Mouse (Mus musculus) MEL (cell line): Measurements from ENCODE around the gene Lrrc18.

Experiments used
- CHD1 ChIP-seq: IDR thresholded peaks from 2 replicates; pipeline ENCODE4 v1.6.1; 2012; ENCODE audit warnings: low read depth, mild to moderate bottlenecking, inconsistent platforms, low read length, improper control_type of control experiment
- CHD2 ChIP-seq: IDR thresholded peaks from 2 replicates; pipeline ENCODE4 v1.6.1; 2011; ENCODE audit warnings: low read length, improper control_type of control experiment
- CTCF ChIP-seq, 3 experiments: IDR thresholded peaks in 2 of 3; conservative IDR thresholded peaks in 1 of 3; 2 replicates each; pipeline ENCODE4 v1.5.1; 2011 to 2012; ENCODE audit warnings: low read length in 3 of 3, low read depth in 2 of 3, mild to moderate bottlenecking in 2 of 3, improper control_type of control experiment in 1 of 3, inconsistent platforms in 1 of 3, mixed read lengths in 1 of 3, moderate library complexity in 1 of 3; ENCODE audit not compliant: control insufficient read depth in 1 of 3, insufficient read depth in 1 of 3, poor library complexity in 1 of 3, severe bottlenecking in 1 of 3
- EP300 ChIP-seq, 2 experiments: IDR thresholded peaks; 2 replicates each; pipeline ENCODE4 v1.6.1; 2011; ENCODE audit warnings: improper control_type of control experiment in 2 of 2, low read length in 2 of 2, low read depth in 1 of 2, mild to moderate bottlenecking in 1 of 2
- MAFK ChIP-seq: IDR thresholded peaks from 2 replicates; pipeline ENCODE4 v1.6.1; 2011; ENCODE audit warnings: low read depth, mild to moderate bottlenecking, low read length, improper control_type of control experiment, borderline replicate concordance
- MAX ChIP-seq: IDR thresholded peaks from 2 replicates; pipeline ENCODE4 v1.6.1; 2011; ENCODE audit warnings: low read length, improper control_type of control experiment
- NELFE ChIP-seq: IDR thresholded peaks from 2 replicates; pipeline ENCODE4 v1.6.1; 2011; ENCODE audit warnings: low read depth, low read length, improper control_type of control experiment
- POLR2A ChIP-seq, 2 experiments: IDR thresholded peaks; 2 replicates each; pipeline ENCODE4 v1.6.1; 2011 to 2012; ENCODE audit warnings: low read length in 2 of 2, mild to moderate bottlenecking in 2 of 2, control low read depth in 1 of 2, improper control_type of control experiment in 1 of 2, low read depth in 1 of 2, moderate library complexity in 1 of 2; ENCODE audit not compliant: control insufficient read depth in 1 of 2, insufficient read depth in 1 of 2, poor library complexity in 1 of 2
- SMC3 ChIP-seq: IDR thresholded peaks from 2 replicates; pipeline ENCODE4 v1.6.1; 2011; ENCODE audit warnings: low read depth, low read length, improper control_type of control experiment

- no peak for TF ChIP-seq POLR2A (IDR thresholded peaks at IDR 0.05; ENCODE audit: control insufficient read depth in 1 of 2, insufficient read depth in 1 of 2, low read depth in 1 of 2, low read length in 2 of 2, poor library complexity in 1 of 2)
- no peak for TF ChIP-seq NELFE
- TF ChIP-seq CHD2 = no peak
- no peak for TF ChIP-seq CTCF (IDR thresholded peaks at IDR 0.05 in 2 of 3, conservative IDR thresholded peaks at IDR 0.05 in 1 of 3; ENCODE audit: control insufficient read depth in 1 of 3, insufficient read depth in 1 of 3, low read depth in 2 of 3, low read length in 3 of 3, poor library complexity in 1 of 3, severe bottlenecking in 1 of 3)
- no peak for TF ChIP-seq EP300 (IDR thresholded peaks at IDR 0.05; ENCODE audit: low read depth in 1 of 2, low read length in 2 of 2)
- TF ChIP-seq MAFK = no peak
- TF ChIP-seq CHD1 = no peak
- TF ChIP-seq SMC3 = no peak
- TF ChIP-seq MAX = no peak
Observed at GRCm38 (mm10) chr14:32986659-32987058, 4.5 kb upstream of the Lrrc18 start.
